Mouse (Mus musculus) stomach, postnatal 0 days (tissue): ENCODE measurements around the gene Nxpe2.

Experiments used
- CTCF ChIP-seq: IDR thresholded peaks from 2 replicates; pipeline ENCODE4 v1.5.1; 2016; ENCODE audit warnings: antibody characterized with exemption, low read depth, mild to moderate bottlenecking, moderate library complexity
- EP300 ChIP-seq: optimal IDR thresholded peaks from 2 replicates; pipeline ENCODE3; 2016; ENCODE audit warnings: antibody characterized with exemption

- TF ChIP-seq EP300 (no peak), CTCF (no peak)
Measured at GRCm38 (mm10) chr9:48362743-48363142, 9.5 kb upstream of the Nxpe2 start.
